Mouse (Mus musculus) lung, postnatal 0 days (tissue): ENCODE measurements around the gene Tarbp1.

Experiments
- CTCF ChIP-seq: IDR thresholded peaks from 2 replicates; pipeline ENCODE4 v1.5.1; 2016; ENCODE audit warnings: antibody characterized with exemption, mild to moderate bottlenecking
- EP300 ChIP-seq: IDR thresholded peaks from 2 replicates; pipeline ENCODE4 v1.6.1; 2016; ENCODE audit warnings: antibody characterized with exemption, mild to moderate bottlenecking, control low read depth

GRCm38 (mm10) chr8:126455383-126455782 is 19.5 kb downstream of the Tarbp1 start:
- TF ChIP-seq CTCF (no peak), EP300 (no peak)
